Mouse (Mus musculus) Muller cell, postnatal 12 days (primary cell): Measurements from ENCODE around the gene Golm1.
"Not testable (repeated sequence)": the region's sequence is repeated elsewhere in the genome, so short reads cannot be mapped to it uniquely, and the experiment has no call there.

ENCODE experiments used
- DNase-seq: peaks from one replicate; pipeline ENCODE4 v3.0.0-alpha.2; 2015; ENCODE audit errors: inconsistent ontology term

Golm1 gene

GRCm38 (mm10) chr13:59592058-59592457, 83.6 kb downstream of the Golm1 start:
- DNase-seq = not testable (repeated sequence)

- no peak for DNase-seq
Measured at GRCm38 (mm10) chr13:59590691-59591090, 84.9 kb downstream of the Golm1 start.

- DNase-seq = no peak
Measured at GRCm38 (mm10) chr13:59589672-59590071, 85.9 kb downstream of the Golm1 start.

GRCm38 (mm10) chr13:59587201-59587600, 88.4 kb downstream of the Golm1 start:
- DNase-seq = no peak

- no peak for DNase-seq
Measured at GRCm38 (mm10) chr13:59585648-59586005, 90.0 kb downstream of the Golm1 start.

GRCm38 (mm10) chr13:59584947-59585647, 90.5 kb downstream of the Golm1 start, which contains the start of the genes Agtpbp1 and Naa35:
Gene Agtpbp1 (minus strand): TSS chr13:59585227.
Gene Naa35 (plus strand): TSS chr13:59585259.
- peak; percentile 100 for DNase-seq
